Mouse (Mus musculus) testis, adult 2 months (tissue): Measurements from ENCODE around the gene Bcat1.

Source experiments
- CTCF ChIP-seq: fragments of 200-500 bp; IDR thresholded peaks from 2 replicates; pipeline ENCODE4 v1.5.1; 2012; ENCODE audit warnings: low read depth, mild to moderate bottlenecking, inconsistent platforms, low read length, moderate library complexity; ENCODE audit not compliant: control insufficient read depth, insufficient read depth, insufficient replicate concordance
- POLR2A ChIP-seq: fragments of 200-500 bp; IDR thresholded peaks from 2 replicates; pipeline ENCODE4 v1.6.1; 2012; ENCODE audit warnings: low read depth, mild to moderate bottlenecking, inconsistent platforms, low read length, moderate library complexity; ENCODE audit not compliant: control insufficient read depth

DNA sequence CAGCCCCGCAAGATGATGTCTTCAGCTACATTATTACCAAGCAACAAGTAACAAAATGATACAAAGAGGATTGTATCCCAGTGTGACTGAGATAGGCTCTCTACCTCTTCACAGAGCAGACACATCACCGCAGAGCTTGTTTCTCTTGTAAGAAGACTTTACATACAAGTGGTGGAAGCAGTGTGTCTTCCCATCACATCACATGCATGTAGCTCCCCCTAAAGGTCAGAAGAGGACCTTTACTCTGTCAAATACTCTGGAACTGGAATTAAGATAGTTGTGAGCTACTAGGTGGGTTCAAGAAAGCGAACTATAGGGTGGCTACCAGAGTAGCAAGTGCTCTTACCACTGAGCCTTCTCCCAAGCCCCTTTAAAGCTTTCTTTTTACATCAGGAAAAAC lies 78.8 kb downstream of the Bcat1 start:
- no peak for TF ChIP-seq CTCF
- TF ChIP-seq POLR2A: no peak
